Mouse (Mus musculus) heart, postnatal 0 days (tissue): ENCODE measurements at regions not wholly inside any gene's neighbourhood (a gene's known extent, or its start where the extent isn't known, plus 50 kb on each side); places are given as distances from the start of the nearest gene placed in this dataset.

Experiments
- CTCF ChIP-seq: IDR thresholded peaks from 2 replicates; pipeline ENCODE4 v1.5.1; 2016; ENCODE audit warnings: antibody characterized with exemption, control low read depth, low read depth
- EP300 ChIP-seq: IDR thresholded peaks from 2 replicates; pipeline ENCODE4 v1.6.1; 2016; ENCODE audit warnings: antibody characterized with exemption, low read depth

DNA sequence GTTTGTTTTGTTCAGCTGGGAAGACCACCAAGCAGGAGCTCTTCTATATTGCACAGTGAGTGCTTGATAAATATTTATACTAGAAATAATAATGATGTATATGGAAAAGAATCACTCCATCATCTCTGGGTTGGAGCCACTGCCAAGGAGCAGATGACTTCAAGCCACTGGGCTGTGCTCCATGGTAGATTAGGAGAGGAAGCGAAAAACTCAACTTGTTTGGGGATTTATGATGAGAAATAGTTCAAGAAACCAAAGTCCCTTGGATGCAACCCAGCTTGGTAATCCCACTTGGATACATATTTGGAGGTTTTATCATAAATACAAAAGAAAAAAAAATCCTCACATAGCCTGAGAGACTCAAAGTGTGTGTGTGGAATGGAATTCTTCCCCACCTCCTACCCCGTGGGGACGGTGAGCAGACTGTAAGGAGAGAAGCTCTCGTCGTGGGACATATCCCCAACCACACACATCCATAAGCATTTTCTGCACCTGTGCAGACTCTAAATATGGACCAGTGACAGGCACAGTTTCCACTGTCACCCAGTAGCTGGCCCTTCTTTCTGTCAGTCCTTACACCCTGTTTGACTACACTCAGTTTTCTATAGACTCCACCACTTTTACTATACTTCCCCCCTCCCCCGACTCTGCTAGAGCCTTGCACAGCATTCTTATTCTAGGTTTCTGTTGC, 176.4 kb upstream of the Hmga2 start:
- no peak for TF ChIP-seq EP300
- no peak for TF ChIP-seq CTCF
